Mouse (Mus musculus) A20 (cell line): ENCODE measurements around the gene Cldn17.

Experiments used
- DNase-seq: peaks from one replicate; pipeline ENCODE4 v3.0.0-alpha.2; 2011; ENCODE audit warnings: low read depth, low spot score

Cldn17 gene

DNA sequence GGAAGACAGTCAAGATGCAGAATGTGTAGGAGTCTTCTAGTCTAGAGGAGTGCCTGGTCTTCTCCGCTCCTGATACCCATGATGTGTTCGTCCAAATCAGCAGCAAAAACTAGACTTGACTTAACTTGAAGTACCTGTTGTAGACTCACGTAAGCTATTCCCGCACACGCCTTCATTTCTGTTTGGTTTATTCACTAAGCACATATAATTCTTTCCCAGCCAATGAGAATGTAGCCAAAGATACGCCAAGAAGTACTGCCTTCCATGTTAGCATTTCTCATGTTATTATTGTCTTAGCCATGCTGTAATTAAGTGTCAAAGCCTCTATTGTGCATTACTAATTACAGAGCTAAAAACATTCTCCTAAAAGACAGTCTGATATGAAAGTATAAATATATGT, at the start of gene Cldn17:
Gene Cldn17, minus strand, starts transcription at position 101 of the 400 bp plus-strand sequence.
- DNase-seq, result no peak

- peak; percentile 9 for DNase-seq
Observed at GRCm38 (mm10) chr16:88542488-88542887, 35.7 kb upstream of the Cldn17 start.

DNA sequence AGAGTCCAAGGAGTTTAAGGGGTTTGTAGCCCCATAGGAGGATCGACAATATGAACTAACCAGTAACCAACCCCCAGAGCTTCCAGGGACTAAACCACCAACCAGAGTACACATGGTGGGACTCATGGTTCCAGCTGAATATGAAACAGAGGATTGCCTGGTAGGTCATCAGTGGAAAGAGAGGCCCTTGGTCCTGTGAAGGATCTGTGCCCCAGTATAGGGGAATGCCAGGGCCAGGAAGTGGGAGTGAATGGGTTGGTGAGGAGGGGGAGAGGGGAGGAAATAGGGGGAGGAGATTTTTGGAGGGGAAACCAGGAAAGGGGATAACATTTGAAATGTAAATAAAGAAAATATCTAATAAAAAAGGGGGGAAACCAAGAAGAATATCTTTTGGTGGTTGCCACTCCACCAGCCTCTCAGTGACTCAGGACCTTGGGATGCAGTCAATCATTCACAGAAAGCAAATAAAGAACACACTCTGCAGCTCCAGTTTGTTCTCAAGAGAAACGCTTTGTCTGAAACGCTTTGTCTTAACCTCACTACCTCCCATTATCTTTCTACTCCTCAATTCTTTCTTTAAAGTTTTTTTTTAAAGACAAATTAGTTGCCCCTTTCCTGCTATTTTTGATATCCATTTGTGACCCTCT, 33.2 kb upstream of the Cldn17 start:
- no peak for DNase-seq

DNA sequence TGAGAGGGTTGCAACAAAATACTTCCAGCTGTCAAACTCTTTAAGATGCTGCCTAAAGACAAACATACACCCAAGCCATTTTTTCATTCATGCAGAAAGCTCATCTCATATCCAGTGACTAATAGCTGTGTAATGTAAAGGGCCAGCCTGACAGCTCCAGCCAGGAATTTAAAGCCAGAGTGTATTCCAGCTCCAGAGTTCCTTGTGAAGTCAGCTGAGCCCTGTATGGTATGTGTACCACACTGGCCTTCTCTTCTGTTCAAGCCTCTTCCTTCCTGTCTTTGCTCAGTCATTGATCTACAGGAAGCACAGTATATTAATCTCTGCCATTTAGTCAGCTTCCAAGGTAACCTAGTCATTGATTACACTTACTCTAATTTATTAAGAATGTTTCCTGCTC, 4.6 kb upstream of the Cldn17 start:
- no peak for DNase-seq

DNA sequence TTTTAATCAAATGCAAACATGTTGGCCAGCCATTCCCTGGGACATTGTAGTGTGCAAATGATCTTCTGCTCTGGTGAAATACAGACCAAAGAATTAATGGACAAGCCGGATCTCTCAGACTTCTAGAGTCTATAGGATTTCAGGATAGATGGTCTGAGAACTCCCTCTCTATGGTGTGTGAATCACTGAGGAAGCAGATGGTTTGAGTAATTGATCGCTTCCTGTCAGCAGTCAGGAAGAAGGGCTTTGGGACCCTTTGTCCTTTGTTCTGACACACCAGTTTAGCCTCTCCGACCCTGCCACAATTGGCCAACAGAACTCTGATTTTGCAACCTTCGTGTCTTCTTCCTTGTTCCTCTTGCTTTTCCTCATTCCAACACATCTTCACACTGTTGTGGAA, 1.4 kb upstream of the Cldn17 start:
- no peak for DNase-seq

DNA sequence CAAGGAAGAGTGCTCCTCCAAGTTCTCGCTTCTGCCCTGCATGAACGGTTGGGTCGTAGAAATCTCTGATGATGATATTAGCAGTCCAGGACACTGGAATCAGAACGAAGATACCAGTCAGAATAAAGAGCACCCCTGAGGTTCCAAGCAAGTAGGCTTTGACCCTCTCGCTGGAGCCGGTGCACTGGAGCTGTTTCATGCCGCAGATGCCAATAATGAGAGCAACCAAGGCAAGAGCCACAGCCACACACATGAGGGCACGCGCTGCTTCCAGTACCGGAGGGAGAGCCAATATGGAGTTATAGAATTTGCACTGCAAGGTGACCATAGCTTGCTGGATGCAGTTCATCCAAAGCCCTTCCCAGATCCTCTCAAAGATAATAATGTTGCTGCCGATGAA, 440 bp downstream of the Cldn17 start:
- DNase-seq, result no peak

- no peak for DNase-seq
Observed at GRCm38 (mm10) chr16:88488096-88488495, 18.7 kb downstream of the Cldn17 start.

DNA sequence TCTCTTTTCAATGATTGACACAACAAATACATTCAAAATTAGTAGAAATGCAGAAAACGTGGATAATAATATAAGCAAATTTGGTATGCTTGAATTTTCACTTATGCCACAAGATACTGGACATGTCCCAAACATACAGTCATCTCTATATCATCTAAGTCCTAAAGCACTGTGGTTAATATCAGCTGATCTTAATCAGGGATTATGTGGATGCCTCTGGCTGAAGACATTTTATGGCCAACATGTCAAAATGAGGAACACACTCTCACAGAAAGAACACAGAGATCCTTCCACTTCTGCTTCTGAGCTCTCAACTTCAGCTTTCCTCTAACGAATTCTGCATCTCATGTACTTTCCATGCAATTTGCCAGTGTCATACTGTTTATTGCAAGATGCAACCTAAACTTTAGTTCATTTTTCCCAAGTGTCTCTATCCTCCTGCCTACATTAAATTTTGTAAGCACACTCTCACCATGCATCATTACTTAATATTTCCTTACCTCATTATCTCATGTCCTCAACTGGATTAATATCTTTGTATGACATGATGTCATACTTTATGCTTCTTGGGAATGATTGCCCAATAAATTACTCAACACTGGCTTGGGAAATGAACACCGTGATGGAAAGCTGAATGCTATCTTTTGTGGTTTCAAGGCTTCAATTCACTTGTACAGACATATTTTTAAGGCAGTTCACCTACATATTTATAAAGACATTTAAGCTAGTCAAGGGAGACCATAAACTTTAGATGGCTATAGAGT, 26.6 kb downstream of the Cldn17 start:
- no peak for DNase-seq

DNA sequence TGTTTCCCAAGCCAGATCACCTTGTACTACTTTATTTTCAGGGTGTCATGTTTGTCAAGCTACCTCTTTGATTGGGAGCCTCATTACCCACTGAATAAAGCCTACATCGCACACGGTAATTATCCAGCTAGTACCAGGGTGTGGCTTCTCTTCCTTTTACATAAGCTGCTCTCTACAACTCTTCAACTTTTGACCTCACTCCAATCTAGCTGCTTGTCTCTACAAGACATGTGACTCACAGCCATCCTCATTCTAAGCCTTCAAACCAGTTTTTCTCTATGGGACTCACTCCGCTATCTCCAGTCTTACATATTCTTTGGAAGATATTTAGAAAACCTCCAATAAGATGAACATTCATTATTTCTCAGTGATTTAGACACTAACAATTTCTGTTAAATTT, 43.5 kb downstream of the Cldn17 start:
- no peak for DNase-seq
